Mouse (Mus musculus) MEL (cell line): ENCODE measurements at regions not wholly inside any gene's neighbourhood (a gene's known extent, or its start where the extent isn't known, plus 50 kb on each side); places are given as distances from the start of the nearest gene placed in this dataset.

Experiments used
- CTCF ChIP-seq, 3 experiments: IDR thresholded peaks in 2 of 3; conservative IDR thresholded peaks in 1 of 3; 2 replicates each; pipeline ENCODE4 v1.5.1; 2011 to 2012; ENCODE audit warnings: low read length in 3 of 3, low read depth in 2 of 3, mild to moderate bottlenecking in 2 of 3, improper control_type of control experiment in 1 of 3, inconsistent platforms in 1 of 3, mixed read lengths in 1 of 3, moderate library complexity in 1 of 3; ENCODE audit not compliant: control insufficient read depth in 1 of 3, insufficient read depth in 1 of 3, poor library complexity in 1 of 3, severe bottlenecking in 1 of 3
- ETS1 ChIP-seq: IDR thresholded peaks from 2 replicates; pipeline ENCODE4 v1.6.1; 2012; ENCODE audit warnings: low read depth, mild to moderate bottlenecking, inconsistent platforms, low read length, improper control_type of control experiment, moderate library complexity
- KAT2A ChIP-seq: conservative IDR thresholded peaks from 2 replicates; pipeline ENCODE4 v1.6.1; 2012; ENCODE audit warnings: low read depth, low read length, improper control_type of control experiment, inconsistent platforms
- MAFK ChIP-seq: IDR thresholded peaks from 2 replicates; pipeline ENCODE4 v1.6.1; 2011; ENCODE audit warnings: low read depth, mild to moderate bottlenecking, low read length, improper control_type of control experiment, borderline replicate concordance
- NELFE ChIP-seq: IDR thresholded peaks from 2 replicates; pipeline ENCODE4 v1.6.1; 2011; ENCODE audit warnings: low read depth, low read length, improper control_type of control experiment
- RCOR1 ChIP-seq: IDR thresholded peaks from 2 replicates; pipeline ENCODE4 v1.6.1; 2012; ENCODE audit warnings: low read depth, mild to moderate bottlenecking, inconsistent platforms, low read length, improper control_type of control experiment
- SIN3A ChIP-seq: IDR thresholded peaks from 2 replicates; pipeline ENCODE4 v1.6.1; 2012; ENCODE audit warnings: low read length, improper control_type of control experiment, inconsistent platforms
- ZMIZ1 ChIP-seq: IDR thresholded peaks from 2 replicates; pipeline ENCODE4 v1.6.1; 2012; ENCODE audit warnings: low read depth, mild to moderate bottlenecking, inconsistent platforms, low read length, improper control_type of control experiment, moderate library complexity

DNA sequence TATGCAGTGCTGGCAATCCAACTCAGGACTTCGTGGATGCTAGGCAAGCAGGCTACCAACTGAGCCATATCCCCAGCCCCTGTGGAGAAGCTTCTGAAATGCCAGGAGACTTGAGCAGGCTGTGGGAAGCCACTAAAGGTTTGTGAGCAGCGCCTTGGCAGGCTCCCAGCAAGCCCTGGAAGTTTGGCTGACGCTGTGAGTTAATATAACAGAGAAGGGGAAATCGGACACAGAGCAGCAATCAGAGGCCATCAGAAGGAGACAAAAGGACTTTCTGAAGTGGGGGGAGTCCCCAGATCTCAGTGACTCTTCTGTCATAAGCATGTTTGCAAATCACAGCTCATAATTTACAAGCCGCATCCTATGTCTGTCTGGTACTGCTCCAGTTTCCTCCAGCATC, 224.8 kb downstream of the Bcor start:
- TF ChIP-seq CTCF (IDR thresholded peaks at IDR 0.05 in 2 of 3, conservative IDR thresholded peaks at IDR 0.05 in 1 of 3; ENCODE audit: control insufficient read depth in 1 of 3, insufficient read depth in 1 of 3, low read depth in 2 of 3, low read length in 3 of 3, poor library complexity in 1 of 3, severe bottlenecking in 1 of 3) (no peak), MAFK (no peak), SIN3A (no peak), RCOR1 (no peak), ETS1 (no peak), ZMIZ1 (no peak), NELFE (no peak), KAT2A (no peak)
